11 mouse cellular contexts compared by ENCODE assay signal in the genomic region with DNA sequence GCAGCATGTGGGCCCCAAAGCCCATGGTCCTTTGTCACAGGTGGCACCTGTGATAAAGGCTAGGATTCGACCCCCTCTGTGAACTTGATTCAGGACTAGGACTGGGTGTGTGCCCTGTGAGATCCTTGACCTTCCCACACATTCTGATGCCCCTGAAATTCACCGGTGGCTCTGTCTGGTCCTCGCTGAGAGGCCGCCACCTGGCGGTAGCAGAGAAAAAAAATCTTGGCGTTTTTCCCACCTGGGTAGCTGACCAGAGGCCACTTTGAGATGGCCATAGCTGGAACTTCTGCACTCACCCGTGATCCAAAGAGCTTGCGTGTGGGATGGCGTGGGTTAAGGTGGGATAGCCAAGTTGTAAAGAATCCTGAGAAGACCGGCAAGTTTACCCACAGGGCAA. TPM values are rescaled to one million over a fixed set of nuclear protein-coding genes. Genes with fewer than 3 reads are reported as not detected.
DNase-seq lines count a peak whose midpoint lies in the region; ATAC-seq and TF ChIP-seq lines count a peak whose summit lies in the region.
"Had no signal": no experiment of that assay in that cellular context is flagged by ENCODE, and none has a peak within 500 bp of the region (broad histone marks: within the 10 kb centered on the region; RNA-seq: fewer than 3 reads in every experiment).

No protein-coding gene starts in this region.

- peaks cover 9% of the 10 kb centered on the region; the same call in 1 of the 2 replicates for H3K4me1 ChIP-seq in forebrain, postnatal 0 days (ENCODE audit: insufficient read depth)
- H3K4me1 ChIP-seq in forebrain, embryonic 11.5 days (replicated peaks; ENCODE audit: control insufficient read depth, insufficient read depth, low read length) = peaks cover 25% of the 10 kb centered on the region
- H3K4me1 ChIP-seq in embryonic fibroblast, embryonic 13.5 days (ENCODE audit: control insufficient read depth, insufficient read depth, low read length) = no peaks in the 10 kb centered on the region
- peaks cover 36% of the 10 kb centered on the region for H3K4me1 ChIP-seq in neural tube, embryonic 11.5 days (ENCODE audit: control insufficient read depth, insufficient read depth, low read length)

- H3K27me3 ChIP-seq in forebrain, postnatal 0 days (ENCODE audit: insufficient read depth, low read length) = peaks cover 65% of the 10 kb centered on the region
- peaks cover 92% of the 10 kb centered on the region for H3K27me3 ChIP-seq in forebrain, embryonic 11.5 days (ENCODE audit: control insufficient read depth, insufficient read depth, low read length)
- peaks cover 90% of the 10 kb centered on the region for H3K27me3 ChIP-seq in neural tube, embryonic 11.5 days (ENCODE audit: control insufficient read depth, insufficient read depth, low read length)
- H3K27me3 ChIP-seq: Patski had no signal

- H3K27ac ChIP-seq in forebrain, postnatal 0 days (ENCODE audit: low read depth, low read length) = no peak overlapping the region
- H3K27ac ChIP-seq in forebrain, embryonic 11.5 days (ENCODE audit: low read depth, low read length) = no peak overlapping the region
- H3K27ac ChIP-seq in embryonic fibroblast, embryonic 13.5 days (ENCODE audit: insufficient read depth, low read length) = no peak overlapping the region
- H3K27ac ChIP-seq in neural tube, embryonic 11.5 days (ENCODE audit: low read depth, low read length) = no peak overlapping the region
- H3K27ac ChIP-seq: neural tube, embryonic 13.5 days had no signal

- H3K9ac ChIP-seq in forebrain, postnatal 0 days = no peak overlapping the region
- no peak overlapping the region for H3K9ac ChIP-seq in forebrain, embryonic 11.5 days (ENCODE audit: low read length)
- no peak overlapping the region for H3K9ac ChIP-seq in neural tube, embryonic 11.5 days (ENCODE audit: low read length)

- H3K9me3 ChIP-seq in forebrain, postnatal 0 days (ENCODE audit: low read length) = no peaks in the 10 kb centered on the region
- H3K9me3 ChIP-seq in forebrain, embryonic 11.5 days (ENCODE audit: control insufficient read depth, low read length) = no peaks in the 10 kb centered on the region
- no peaks in the 10 kb centered on the region for H3K9me3 ChIP-seq in neural tube, embryonic 11.5 days (ENCODE audit: control insufficient read depth, low read length)
- H3K9me3 ChIP-seq: neural tube, embryonic 13.5 days had no signal

- H3K4me3 ChIP-seq in forebrain, postnatal 0 days (ENCODE audit: low read depth, low read length) = no peak overlapping the region
- no peak overlapping the region for H3K4me3 ChIP-seq in forebrain, embryonic 11.5 days (ENCODE audit: low read depth, low read length)
- H3K4me3 ChIP-seq in embryonic fibroblast, embryonic 13.5 days (ENCODE audit: insufficient read depth, low read length) = no peak overlapping the region
- H3K4me3 ChIP-seq in neural tube, embryonic 11.5 days (ENCODE audit: low read depth, low read length) = no peak overlapping the region

- peaks cover 4% of the 10 kb centered on the region; the same call in 1 of the 2 replicates for H3K36me3 ChIP-seq in forebrain, postnatal 0 days (ENCODE audit: insufficient read depth)
- no peaks in the 10 kb centered on the region for H3K36me3 ChIP-seq in forebrain, embryonic 11.5 days (ENCODE audit: control insufficient read depth, insufficient read depth, low read length)
- H3K36me3 ChIP-seq in neural tube, embryonic 11.5 days (ENCODE audit: control insufficient read depth, insufficient read depth, low read length) = no peaks in the 10 kb centered on the region
- H3K36me3 ChIP-seq: neural tube, embryonic 13.5 days had no signal

- TF ChIP-seq POLR2A in embryonic fibroblast, embryonic 13.5 days (IDR thresholded peaks at IDR 0.05; ENCODE audit: low read depth, low read length) = no peak

- ATAC-seq in forebrain, postnatal 0 days = no peak
- ATAC-seq in forebrain, embryonic 11.5 days (replicated peaks; ENCODE audit: low FRiP score) = no peak
- no peak for ATAC-seq in neural tube, embryonic 11.5 days (ENCODE audit: insufficient read depth, low FRiP score, low TSS enrichment)
- no peak for ATAC-seq in megakaryocyte progenitor cell, adult 5-6 weeks (replicated peaks; ENCODE audit: poor library complexity)
- ATAC-seq: Patski had no signal

- peak; percentile 70 for TF ChIP-seq CTCF in forebrain, postnatal 0 days (IDR thresholded peaks at IDR 0.05; ENCODE audit: low read depth)
- TF ChIP-seq CTCF in embryonic fibroblast, embryonic 13.5 days (IDR thresholded peaks at IDR 0.05; ENCODE audit: borderline replicate concordance, insufficient read depth, low read length) = 0 out of 2 replicates have a peak, but pooled peaks have one; percentile 30

- H3K4me2 ChIP-seq in forebrain, postnatal 0 days (ENCODE audit: low read depth) = no peak overlapping the region
- H3K4me2 ChIP-seq in forebrain, embryonic 11.5 days (ENCODE audit: low read depth, low read length, severe bottlenecking) = no peak overlapping the region
- H3K4me2 ChIP-seq in neural tube, embryonic 11.5 days (ENCODE audit: low read depth) = no peak overlapping the region

- DNase-seq in forebrain, postnatal 0 days = peak; percentile 69
- no peak for DNase-seq in forebrain, embryonic 11.5 days (ENCODE audit: low spot score)
- DNase-seq in urinary bladder, adult 18-20 months (ENCODE audit: low spot score in 2 of 2) = peak; percentile 43
- DNase-seq in urinary bladder, postnatal 10 days (ENCODE audit: low spot score) = no peak
- DNase-seq in large intestine, adult 2 months (ENCODE audit: low read depth, low spot score) = peak; percentile 31
- peak; percentile 59 for DNase-seq in neural tube, embryonic 11.5 days (ENCODE audit: low spot score)

- 3% methylated on average over 10 of the region's 10 CpGs for WGBS in forebrain, postnatal 0 days
- WGBS in forebrain, embryonic 11.5 days = under 1% methylated on average over 10 of the region's 10 CpGs
- WGBS in large intestine, adult 2 months = under 1% methylated on average over 10 of the region's 10 CpGs
- WGBS in neural tube, embryonic 11.5 days = 4% methylated on average over 10 of the region's 10 CpGs

RNA-seq across cellular contexts. Expression of gene Hes3, which starts 6.0 kb away (rescaled TPM):
- 0.57 TPM in 1 of 2 replicates, not detected in the other for total RNA-seq in forebrain, postnatal 0 days (2014; rRNA removed)
- polyA plus RNA-seq in forebrain, postnatal 0 days (2015; fragmentation: Nextera tagmentation; extraction: Ambion mirVana) = 0.13 TPM in 1 of 2 replicates, not detected in the other
- polyA plus RNA-seq in forebrain, embryonic 11.5 days (2014; fragmentation: Nextera tagmentation; extraction: Ambion mirVana) = 0.53 and 1.0 TPM in 2 replicates
- not detected in 2 replicates for polyA plus RNA-seq in embryonic fibroblast, embryonic 13.5 days (2011; ENCODE audit: insufficient read length, low read depth, missing spikeins)
- polyA plus RNA-seq in large intestine, adult 2 months (2012; rRNA removed) = not detected in 2 replicates
- 1.6 and 2.3 TPM in 2 replicates for polyA plus RNA-seq in neural tube, embryonic 11.5 days (2014; fragmentation: Nextera tagmentation; extraction: Ambion mirVana)
- total RNA-seq in megakaryocyte progenitor cell, adult 5-6 weeks (2015) = not detected in 2 replicates
- total RNA-seq in megakaryocyte progenitor cell, adult 5-6 weeks (2017) = not detected in 2 replicates
- polyA plus RNA-seq: heart, embryonic 14.5 days had no signal

RNA-seq across cellular contexts. Expression of gene Gpr153, which starts 11.5 kb away (rescaled TPM):
- 53.3 and 71.4 TPM in 2 replicates for total RNA-seq in forebrain, postnatal 0 days (2014; rRNA removed)
- 8.2 and 11.4 TPM in 2 replicates for polyA plus RNA-seq in forebrain, postnatal 0 days (2015; fragmentation: Nextera tagmentation; extraction: Ambion mirVana)
- polyA plus RNA-seq in forebrain, embryonic 11.5 days (2014; fragmentation: Nextera tagmentation; extraction: Ambion mirVana) = 6.1 and 6.6 TPM in 2 replicates
- 58.7 and 79.1 TPM in 2 replicates for polyA plus RNA-seq in embryonic fibroblast, embryonic 13.5 days (2011; ENCODE audit: insufficient read length, low read depth, missing spikeins)
- polyA plus RNA-seq in large intestine, adult 2 months (2012; rRNA removed) = 6.5 and 8.1 TPM in 2 replicates
- polyA plus RNA-seq in neural tube, embryonic 11.5 days (2014; fragmentation: Nextera tagmentation; extraction: Ambion mirVana) = 8.3 and 8.9 TPM in 2 replicates
- 0.12 and 0.76 TPM in 2 replicates for total RNA-seq in megakaryocyte progenitor cell, adult 5-6 weeks (2015)
- not detected in 2 replicates for total RNA-seq in megakaryocyte progenitor cell, adult 5-6 weeks (2017)

RNA-seq across cellular contexts. Expression of gene Icmt, which starts 11.5 kb away (rescaled TPM):
- 24.4 and 28.5 TPM in 2 replicates for total RNA-seq in forebrain, postnatal 0 days (2014; rRNA removed)
- polyA plus RNA-seq in forebrain, postnatal 0 days (2015; fragmentation: Nextera tagmentation; extraction: Ambion mirVana) = 9.8 and 12.7 TPM in 2 replicates
- polyA plus RNA-seq in forebrain, embryonic 11.5 days (2014; fragmentation: Nextera tagmentation; extraction: Ambion mirVana) = 22.1 and 23.6 TPM in 2 replicates
- polyA plus RNA-seq in embryonic fibroblast, embryonic 13.5 days (2011; ENCODE audit: insufficient read length, low read depth, missing spikeins) = 34.2 and 42.7 TPM in 2 replicates
- 22.1 and 30.5 TPM in 2 replicates for polyA plus RNA-seq in large intestine, adult 2 months (2012; rRNA removed)
- 27.1 and 31.3 TPM in 2 replicates for polyA plus RNA-seq in neural tube, embryonic 11.5 days (2014; fragmentation: Nextera tagmentation; extraction: Ambion mirVana)
- 7.9 and 12.1 TPM in 2 replicates for total RNA-seq in megakaryocyte progenitor cell, adult 5-6 weeks (2015)
- total RNA-seq in megakaryocyte progenitor cell, adult 5-6 weeks (2017) = 11.5 and 14.8 TPM in 2 replicates

RNA-seq across cellular contexts. Expression of gene Rnf207, which starts 33.3 kb away (rescaled TPM):
- total RNA-seq in forebrain, postnatal 0 days (2014; rRNA removed) = 2.6 and 4.4 TPM in 2 replicates
- polyA plus RNA-seq in forebrain, postnatal 0 days (2015; fragmentation: Nextera tagmentation; extraction: Ambion mirVana) = 2.7 and 4.2 TPM in 2 replicates
- polyA plus RNA-seq in forebrain, embryonic 11.5 days (2014; fragmentation: Nextera tagmentation; extraction: Ambion mirVana) = 0.60 and 1.2 TPM in 2 replicates
- 0.81 and 1.5 TPM in 2 replicates for polyA plus RNA-seq in embryonic fibroblast, embryonic 13.5 days (2011; ENCODE audit: insufficient read length, low read depth, missing spikeins)
- 3.5 and 4.0 TPM in 2 replicates for polyA plus RNA-seq in large intestine, adult 2 months (2012; rRNA removed)
- 2.1 and 2.2 TPM in 2 replicates for polyA plus RNA-seq in neural tube, embryonic 11.5 days (2014; fragmentation: Nextera tagmentation; extraction: Ambion mirVana)
- total RNA-seq in megakaryocyte progenitor cell, adult 5-6 weeks (2015) = 0.12 TPM in 1 of 2 replicates, not detected in the other
- not detected in 2 replicates for total RNA-seq in megakaryocyte progenitor cell, adult 5-6 weeks (2017)

RNA-seq across cellular contexts. Expression of gene Rpl22, which starts 40.0 kb away (rescaled TPM):
- 313 and 387 TPM in 2 replicates for total RNA-seq in forebrain, postnatal 0 days (2014; rRNA removed)
- 176 and 212 TPM in 2 replicates for polyA plus RNA-seq in forebrain, postnatal 0 days (2015; fragmentation: Nextera tagmentation; extraction: Ambion mirVana)
- 310 and 360 TPM in 2 replicates for polyA plus RNA-seq in forebrain, embryonic 11.5 days (2014; fragmentation: Nextera tagmentation; extraction: Ambion mirVana)
- polyA plus RNA-seq in embryonic fibroblast, embryonic 13.5 days (2011; ENCODE audit: insufficient read length, low read depth, missing spikeins) = 1,143 and 1,246 TPM in 2 replicates
- 82.6 and 90.4 TPM in 2 replicates for polyA plus RNA-seq in large intestine, adult 2 months (2012; rRNA removed)
- polyA plus RNA-seq in neural tube, embryonic 11.5 days (2014; fragmentation: Nextera tagmentation; extraction: Ambion mirVana) = 311 and 312 TPM in 2 replicates
- 1,636 and 1,708 TPM in 2 replicates for total RNA-seq in megakaryocyte progenitor cell, adult 5-6 weeks (2015)
- total RNA-seq in megakaryocyte progenitor cell, adult 5-6 weeks (2017) = 3,182 and 3,570 TPM in 2 replicates

Comparison
In these comparisons a context has a peak if more than half of its experiments do, and no peak if none do; other contexts are left out.
1. DNase-seq: peak in forebrain, postnatal 0 days (single experiment), urinary bladder, adult 18-20 months (2 of 2), large intestine, adult 2 months (single experiment) and neural tube, embryonic 11.5 days (single experiment); none in forebrain, embryonic 11.5 days (single experiment) and urinary bladder, postnatal 10 days (single experiment).